Mouse (Mus musculus): Measurements from ENCODE around the gene Tsg101.
"Not testable (repeated sequence)": the region's sequence is repeated elsewhere in the genome, so short reads cannot be mapped to it uniquely, and the experiment has no call there.

The Tsg101 gene

GRCm38 (mm10) chr7:46919551-46920176 is at the start of gene Tsg101:
TSS of gene Tsg101 (minus strand) at chr7:46919969.
- DNase-seq (ENCODE audit: extremely low read depth, low read depth, low spot score): no peak

GRCm38 (mm10) chr7:46964070-46964469 is 44.3 kb upstream of the Tsg101 start:
- no peak for DNase-seq (ENCODE audit: extremely low read depth, low read depth, low spot score)

- DNase-seq (ENCODE audit: extremely low read depth, low read depth, low spot score): no peak
Measured at GRCm38 (mm10) chr7:46962806-46963618, 43.2 kb upstream of the Tsg101 start.

GRCm38 (mm10) chr7:46962132-46962531 is 42.4 kb upstream of the Tsg101 start:
- DNase-seq (ENCODE audit: extremely low read depth, low read depth, low spot score): no peak

GRCm38 (mm10) chr7:46960991-46961390 is 41.2 kb upstream of the Tsg101 start:
- DNase-seq (ENCODE audit: extremely low read depth, low read depth, low spot score): no peak

GRCm38 (mm10) chr7:46958853-46959252 is 39.1 kb upstream of the Tsg101 start:
- no peak for DNase-seq (ENCODE audit: extremely low read depth, low read depth, low spot score)

- peak; percentile 50 for DNase-seq (ENCODE audit: extremely low read depth, low read depth, low spot score)
Measured at GRCm38 (mm10) chr7:46957831-46958691, 38.3 kb upstream of the Tsg101 start, which contains the start of gene Uevld. TSS of gene Uevld (minus strand) at chr7:46958527.

GRCm38 (mm10) chr7:46935847-46936246 is 16.1 kb upstream of the Tsg101 start:
- no peak for DNase-seq (ENCODE audit: extremely low read depth, low read depth, low spot score)

GRCm38 (mm10) chr7:46934788-46935187 is 15.0 kb upstream of the Tsg101 start:
- no peak for DNase-seq (ENCODE audit: extremely low read depth, low read depth, low spot score)

- DNase-seq (ENCODE audit: extremely low read depth, low read depth, low spot score): no peak
Measured at GRCm38 (mm10) chr7:46931370-46931769, 11.6 kb upstream of the Tsg101 start.

GRCm38 (mm10) chr7:46928291-46928690 is 8.5 kb upstream of the Tsg101 start:
- DNase-seq (ENCODE audit: extremely low read depth, low read depth, low spot score): no peak

GRCm38 (mm10) chr7:46922075-46922474 is 2.3 kb upstream of the Tsg101 start:
- DNase-seq (ENCODE audit: extremely low read depth, low read depth, low spot score): no peak

- DNase-seq (ENCODE audit: extremely low read depth, low read depth, low spot score): no peak
Measured at GRCm38 (mm10) chr7:46918678-46919371, 944 bp downstream of the Tsg101 start.

GRCm38 (mm10) chr7:46916376-46916775 is 3.4 kb downstream of the Tsg101 start:
- no peak for DNase-seq (ENCODE audit: extremely low read depth, low read depth, low spot score)

GRCm38 (mm10) chr7:46911250-46911649 is 8.5 kb downstream of the Tsg101 start:
- DNase-seq (ENCODE audit: extremely low read depth, low read depth, low spot score): no peak

- no peak for DNase-seq (ENCODE audit: extremely low read depth, low read depth, low spot score)
Measured at GRCm38 (mm10) chr7:46899343-46899742, 20.4 kb downstream of the Tsg101 start.

GRCm38 (mm10) chr7:46895511-46895910 is 24.3 kb downstream of the Tsg101 start:
- no peak for DNase-seq (ENCODE audit: extremely low read depth, low read depth, low spot score)

GRCm38 (mm10) chr7:46883304-46883703 is 36.5 kb downstream of the Tsg101 start:
- no peak for DNase-seq (ENCODE audit: extremely low read depth, low read depth, low spot score)

GRCm38 (mm10) chr7:46881941-46882340 is 37.8 kb downstream of the Tsg101 start:
- DNase-seq (ENCODE audit: extremely low read depth, low read depth, low spot score): not testable (repeated sequence)

- no peak for DNase-seq (ENCODE audit: extremely low read depth, low read depth, low spot score)
Measured at GRCm38 (mm10) chr7:46880992-46881391, 38.8 kb downstream of the Tsg101 start.

GRCm38 (mm10) chr7:46879851-46880250 is 39.9 kb downstream of the Tsg101 start:
- DNase-seq (ENCODE audit: extremely low read depth, low read depth, low spot score): no peak
